Mouse (Mus musculus): ENCODE results near the gene Erbb4. TPM values are rescaled to one million over a fixed set of nuclear protein-coding genes. Genes with fewer than 3 reads are reported as not detected.

Gene Erbb4
- 17.5 TPM for polyA plus RNA-seq (2015; fragmentation: Illumina TruSeq; extraction: RNeasy Lipid Tissue Mini Kit (QIAGEN cat#74804); ENCODE audit: low read depth, low replicate concordance)

DNA sequence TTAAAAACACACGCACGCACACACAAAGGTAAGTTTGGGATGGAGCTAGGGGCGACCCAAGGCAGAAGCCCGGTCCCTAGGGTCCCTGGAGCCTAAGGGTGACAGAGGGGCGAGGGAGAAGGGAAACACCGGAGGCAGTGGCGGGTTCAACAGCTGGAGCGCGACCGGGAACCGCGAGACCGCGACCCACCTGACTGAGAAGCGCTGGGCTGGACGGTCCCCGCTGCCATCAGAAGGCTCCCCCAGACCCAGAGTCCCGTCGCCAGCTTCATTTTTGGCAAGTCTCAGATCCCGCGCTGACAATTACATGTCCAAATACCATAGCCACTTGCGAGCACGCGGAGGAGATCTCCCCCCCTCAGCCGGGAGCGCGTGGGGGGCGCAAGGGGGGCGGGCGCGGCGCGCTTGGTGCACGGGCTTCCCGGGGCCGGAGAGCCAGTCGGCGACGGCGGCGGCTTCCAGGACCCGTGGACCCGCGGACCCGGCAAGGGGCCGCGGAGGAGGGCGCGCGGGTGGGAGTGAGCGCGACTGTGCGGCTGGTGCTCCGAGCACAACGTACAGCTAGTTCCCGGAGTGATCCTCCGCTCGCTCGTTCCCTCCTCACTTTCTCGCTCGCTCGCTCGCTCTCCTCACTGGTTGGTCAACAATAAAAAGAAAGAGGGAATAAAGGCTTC lies at the start of gene Erbb4:
Gene Erbb4, minus strand, starts transcription at position 575 of the 674 bp plus-strand sequence.

